Mouse (Mus musculus) heart, postnatal 10 days (tissue): ENCODE measurements at regions not wholly inside any gene's neighbourhood (a gene's known extent, or its start where the extent isn't known, plus 50 kb on each side); places are given as distances from the start of the nearest gene placed in this dataset.

ENCODE experiments used
- DNase-seq, 2 experiments: peaks; one replicate each; pipeline ENCODE4 v3.0.0; 2021
- intact Hi-C: fragments of 180-260 bp; cut with DNase I; formaldehyde crosslinking; loops from one replicate; pipeline ENCODE4 v1.15.1; 2025

DNA sequence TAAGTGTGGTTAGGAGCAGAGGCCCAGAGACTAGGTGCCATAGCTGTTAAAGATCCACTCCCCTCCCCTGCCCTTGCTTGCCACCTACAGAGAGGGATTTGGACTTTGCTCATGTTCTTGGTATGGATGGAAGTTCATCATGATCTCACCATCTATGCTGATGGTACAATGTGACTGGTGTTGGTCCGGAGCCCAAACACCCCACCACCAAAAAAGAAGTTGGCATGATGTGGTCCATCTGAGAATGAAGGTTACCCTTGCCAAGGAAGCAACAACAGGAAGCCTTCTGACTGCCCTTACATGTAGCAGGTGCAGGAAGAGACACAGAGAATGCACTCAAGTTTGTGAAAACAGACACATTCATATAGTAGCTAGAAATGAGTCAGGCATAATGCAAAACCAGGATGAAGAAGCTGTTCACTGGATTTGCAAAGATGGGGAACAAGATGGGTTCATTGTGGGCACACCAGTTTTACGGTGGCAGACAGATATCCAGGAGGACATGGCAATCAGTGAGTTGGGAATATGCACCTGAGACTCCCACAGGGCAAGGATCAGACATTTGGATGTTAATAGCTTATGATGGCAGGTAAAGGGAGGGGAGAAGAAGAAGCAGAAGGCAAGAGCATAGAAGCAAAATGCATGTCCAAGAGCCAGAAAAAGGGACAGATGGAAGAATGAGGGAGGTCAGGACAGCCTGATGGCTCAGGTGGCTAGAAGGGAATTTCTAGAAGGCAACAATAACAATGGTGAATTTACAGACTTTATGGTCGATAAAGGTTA lies 420.8 kb downstream of the Prdm2 start:
- no peak for DNase-seq
- intact Hi-C loops, result no loop called here

DNA sequence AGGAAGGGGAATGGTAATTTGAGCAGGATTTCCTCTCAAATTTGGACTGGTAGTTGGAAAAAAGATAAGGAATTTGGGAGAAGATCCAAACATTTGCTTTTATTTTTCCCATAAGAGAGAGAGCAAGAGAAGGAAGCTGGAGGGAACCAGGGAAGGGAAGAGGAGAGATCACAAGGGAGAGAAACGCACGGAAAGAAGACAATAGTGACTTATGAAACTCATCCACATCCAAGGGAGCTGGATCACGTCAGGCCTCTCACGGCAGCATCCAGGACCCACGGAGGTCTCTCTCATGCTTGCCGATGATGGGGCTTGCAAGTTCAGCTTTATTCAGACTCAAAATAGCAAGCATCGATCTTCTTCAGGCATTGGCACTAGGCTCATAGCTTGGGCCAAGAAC lies 423.7 kb downstream of the Prdm2 start:
- intact Hi-C loops, result no loop called here
- no peak for DNase-seq

DNA sequence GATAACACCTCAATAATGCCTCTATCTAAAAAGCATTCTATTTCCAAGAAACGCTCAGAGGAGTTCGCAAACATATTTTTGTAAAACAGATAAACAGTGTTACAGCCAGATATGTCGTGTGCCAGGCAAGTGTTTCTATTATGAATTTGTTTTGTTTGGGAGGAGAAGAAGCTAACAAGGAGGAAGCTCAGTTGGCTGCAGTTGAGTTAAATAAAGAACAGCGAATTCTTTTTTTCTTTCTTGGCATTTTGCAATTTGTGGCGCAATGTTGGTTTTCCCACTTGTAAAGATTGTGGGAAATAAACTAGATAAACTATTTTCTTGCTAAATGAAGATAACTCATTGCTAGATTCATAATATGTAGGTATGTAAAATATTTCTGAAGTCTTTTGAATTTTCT lies 427.4 kb downstream of the Prdm2 start:
- DNase-seq, result no peak
- intact Hi-C loops, result no loop called here

DNA sequence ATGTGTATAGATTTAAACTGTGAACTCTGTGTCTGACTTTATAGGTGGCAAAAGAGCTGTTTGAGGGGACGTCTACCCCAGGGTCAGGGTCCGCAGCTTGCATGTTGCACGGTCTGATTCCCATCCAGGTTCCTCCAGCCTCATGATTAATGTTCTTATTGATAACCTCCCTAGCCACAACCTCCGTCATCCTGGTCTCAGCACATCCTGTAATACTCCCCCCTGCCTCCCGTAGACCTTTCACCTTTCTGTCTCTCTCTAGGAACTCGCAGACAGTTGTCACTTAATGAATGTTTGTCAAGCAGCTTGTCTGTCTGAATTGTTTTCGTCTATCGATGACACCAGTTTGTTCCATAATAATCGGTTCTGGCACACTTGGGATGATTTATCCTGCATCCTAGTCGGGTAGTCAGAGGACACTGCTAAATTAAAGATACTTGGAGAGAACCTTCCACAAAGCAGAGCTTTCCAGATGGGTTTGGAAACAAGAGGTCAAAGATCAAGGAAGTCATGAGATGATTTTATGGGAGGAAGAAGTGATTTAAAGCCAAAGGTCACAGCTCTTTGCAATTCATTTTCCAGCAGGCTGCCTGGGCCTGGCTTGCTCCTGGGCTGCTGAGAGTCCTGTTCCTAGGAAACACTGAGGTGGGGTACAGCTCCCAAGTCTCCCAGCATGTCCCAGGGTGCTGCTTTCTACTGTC lies 435.9 kb downstream of the Prdm2 start:
- intact Hi-C loops, result no loop called here
- no peak for DNase-seq

DNA sequence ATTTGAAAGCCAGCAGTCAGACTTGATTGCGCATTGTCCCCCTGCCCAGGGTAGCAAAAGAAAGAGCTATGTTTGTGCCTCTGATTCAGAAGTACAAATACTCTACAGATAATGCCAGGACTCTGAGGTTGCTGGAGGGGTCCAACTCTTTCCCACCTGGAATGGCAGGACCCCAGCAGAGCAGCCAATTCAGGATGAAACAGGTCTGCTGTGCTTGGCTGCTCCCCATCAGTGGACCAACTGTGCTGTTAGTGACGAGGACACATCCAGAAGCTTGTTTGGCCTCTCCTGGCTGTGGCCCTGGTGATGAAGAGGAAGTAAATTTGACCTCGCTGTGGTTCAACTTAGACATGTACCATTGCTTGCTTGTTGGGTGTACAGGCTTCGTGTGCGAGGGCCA lies 437.8 kb downstream of the Prdm2 start:
- no peak for DNase-seq
- intact Hi-C loops, result no loop called here

DNA sequence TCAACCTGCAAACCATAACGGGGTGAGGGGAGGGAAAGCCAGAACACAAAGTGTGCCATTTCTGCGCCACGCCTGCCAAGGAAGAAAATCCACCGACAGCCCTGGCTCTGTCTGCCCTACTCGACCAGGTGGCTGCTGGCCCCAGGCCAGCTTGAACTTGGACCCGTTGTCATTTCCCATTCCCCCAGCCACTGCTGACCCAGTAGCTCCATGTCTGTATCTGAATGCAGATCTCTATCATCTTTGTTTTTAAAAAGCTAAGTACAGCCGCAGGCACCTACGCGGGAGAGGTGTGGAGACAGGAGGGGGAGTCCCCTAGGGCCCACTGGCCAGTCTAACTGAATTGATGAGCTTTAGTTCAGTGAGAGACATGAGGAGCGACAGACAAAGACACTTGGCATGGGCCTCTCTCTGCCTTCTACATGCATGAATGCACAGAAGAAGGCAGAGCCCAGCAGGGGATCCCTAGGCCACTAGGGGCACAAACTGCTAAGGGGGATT lies 439.1 kb downstream of the Prdm2 start:
- intact Hi-C loops, result no loop called here
- no peak for DNase-seq

DNA sequence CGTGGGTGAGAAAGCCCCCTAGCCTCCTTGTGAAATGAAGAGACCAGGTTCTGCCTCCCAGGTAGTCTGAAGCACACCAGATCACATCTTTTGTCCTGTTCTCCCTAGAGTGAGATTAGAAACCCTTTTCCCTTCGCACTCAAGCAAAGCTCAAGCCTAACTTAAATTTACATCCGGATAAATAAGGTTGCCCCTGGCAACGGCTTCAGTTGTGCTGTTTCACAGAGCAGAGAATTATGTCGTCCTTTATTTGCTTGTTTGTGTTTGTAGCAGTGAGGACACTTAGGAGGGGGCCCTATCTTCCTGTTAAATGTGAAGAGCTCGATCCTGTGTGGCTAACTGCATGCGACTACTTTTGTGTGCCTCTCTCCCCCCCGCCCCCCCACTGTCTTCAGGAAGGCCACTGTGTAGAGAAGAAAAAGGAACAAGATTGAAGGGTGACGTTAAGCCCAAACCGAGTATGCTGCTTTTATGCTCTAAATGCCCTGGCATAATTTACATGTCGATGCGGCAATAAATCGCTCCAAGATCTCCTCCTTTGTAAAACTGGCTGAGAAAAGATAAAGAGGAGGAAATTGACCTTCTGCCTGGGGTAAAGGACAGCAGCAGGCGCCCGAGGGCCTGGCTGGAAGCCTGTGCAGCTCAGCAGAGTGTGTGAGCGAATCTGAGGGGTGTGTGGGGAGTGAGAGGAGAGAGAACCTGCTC lies 439.9 kb downstream of the Prdm2 start:
- DNase-seq, result peak; percentile 16 to 18
- intact Hi-C loops, result no loop called here

DNA sequence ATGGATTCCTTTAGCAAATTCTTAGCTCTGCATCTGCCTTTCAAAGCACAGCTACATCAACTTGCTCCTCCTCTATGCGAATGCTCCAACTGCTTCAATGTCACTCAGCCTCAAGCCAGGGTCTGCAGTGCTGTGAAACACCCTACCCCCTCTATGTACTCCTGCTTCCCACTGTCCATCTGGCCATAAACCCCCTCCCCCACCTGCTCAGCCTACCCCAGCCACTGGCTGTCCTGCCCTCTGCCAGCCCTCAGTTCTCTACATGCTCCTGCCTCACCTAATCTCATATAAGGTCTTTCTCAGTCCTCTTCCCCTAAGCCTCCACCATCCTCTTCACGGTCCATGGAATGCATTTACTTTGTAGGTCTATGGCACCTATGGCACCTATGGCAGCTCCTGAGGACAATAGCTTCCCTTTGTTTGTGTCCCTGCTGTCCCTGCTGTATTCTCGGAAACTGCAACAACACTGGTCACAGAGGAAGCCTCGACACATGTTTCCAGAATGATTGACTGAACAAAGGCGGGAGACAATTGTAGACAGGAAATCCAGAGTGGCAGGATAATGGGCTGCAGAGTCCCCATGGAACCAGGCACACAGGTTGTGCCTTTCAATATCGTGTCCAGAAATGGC lies 441.2 kb downstream of the Prdm2 start:
- intact Hi-C loops, result no loop called here
- DNase-seq, result no peak

DNA sequence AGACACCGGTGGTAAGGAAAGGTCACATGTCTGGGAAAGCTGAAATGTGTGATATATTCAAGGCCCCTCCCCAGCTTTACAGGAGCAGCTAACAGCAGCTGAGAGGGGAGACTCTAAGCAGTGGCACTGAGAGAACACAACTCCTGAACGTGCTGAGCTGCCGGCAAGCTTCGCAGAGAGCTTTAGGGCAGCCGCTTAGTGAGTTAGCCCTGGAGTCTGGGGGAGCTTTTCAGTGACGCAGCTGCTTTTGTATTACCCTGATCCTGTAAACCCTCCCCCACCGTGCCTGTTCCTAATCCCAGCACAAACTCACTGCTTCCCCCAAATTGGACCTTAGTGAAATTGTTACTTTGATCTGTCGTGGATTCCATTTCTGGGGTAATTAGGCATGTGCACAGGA lies 442.6 kb downstream of the Prdm2 start:
- intact Hi-C loops, result no loop called here
- no peak for DNase-seq

DNA sequence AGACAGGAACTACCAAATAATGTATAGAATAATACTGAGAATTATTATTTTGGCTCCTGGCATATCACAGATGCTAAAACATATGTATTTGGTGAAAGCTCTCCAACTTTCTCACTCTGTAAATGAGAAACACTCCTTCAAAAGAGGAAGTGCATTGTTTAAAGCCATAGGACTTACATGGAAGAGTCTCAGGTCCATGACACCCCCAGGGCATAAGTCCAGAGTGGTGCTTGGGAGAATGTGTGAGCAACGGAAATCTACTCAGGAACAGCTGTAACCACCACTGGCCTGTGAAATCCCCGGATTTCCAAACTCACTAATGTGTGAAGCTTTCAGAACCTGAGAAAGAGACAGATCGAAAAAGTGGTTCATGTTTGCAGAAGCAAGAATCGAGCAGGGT lies 445.1 kb downstream of the Prdm2 start:
- intact Hi-C loops, result no loop called here
- DNase-seq, result no peak

DNA sequence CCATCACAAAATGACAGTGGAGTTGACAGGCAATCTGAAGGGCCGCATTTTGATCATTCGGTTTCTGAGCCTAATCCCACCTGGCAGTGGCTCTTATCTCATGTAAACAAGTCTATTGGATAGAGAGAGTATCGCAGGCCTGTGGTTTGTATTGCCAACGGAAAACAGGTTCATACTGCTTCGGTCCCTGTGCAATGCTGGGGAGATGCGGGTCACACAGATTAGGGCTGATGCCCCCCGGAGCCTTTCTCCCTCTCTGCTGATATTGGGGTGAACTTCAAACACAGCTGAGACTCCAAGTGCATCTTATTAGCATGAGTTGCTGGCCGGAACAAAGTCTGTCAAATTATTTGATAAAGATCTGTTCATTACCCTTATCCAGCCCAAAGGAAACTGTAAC lies 451.2 kb downstream of the Prdm2 start:
- DNase-seq, result no peak
- intact Hi-C loops, result no loop called here

DNA sequence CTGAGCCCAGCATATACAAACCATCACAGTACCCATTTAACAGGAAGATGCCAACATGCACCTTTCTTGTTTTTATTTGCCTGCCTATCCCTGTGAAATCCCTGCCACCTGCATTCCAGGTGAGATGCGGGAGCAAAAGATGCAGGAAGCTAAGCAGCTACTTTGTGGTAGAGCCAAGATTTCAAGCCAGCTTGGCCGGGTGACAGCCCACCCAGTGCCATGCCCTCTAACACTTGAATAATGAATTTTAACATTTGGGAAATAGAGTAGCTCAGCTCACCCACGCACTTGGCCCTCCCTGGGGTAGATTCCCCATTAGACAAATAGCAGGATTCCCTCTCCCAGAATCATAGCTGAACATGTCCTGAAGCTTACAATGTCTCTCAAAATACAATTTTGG lies 454.7 kb downstream of the Prdm2 start:
- DNase-seq, result no peak
- intact Hi-C loops, result no loop called here

DNA sequence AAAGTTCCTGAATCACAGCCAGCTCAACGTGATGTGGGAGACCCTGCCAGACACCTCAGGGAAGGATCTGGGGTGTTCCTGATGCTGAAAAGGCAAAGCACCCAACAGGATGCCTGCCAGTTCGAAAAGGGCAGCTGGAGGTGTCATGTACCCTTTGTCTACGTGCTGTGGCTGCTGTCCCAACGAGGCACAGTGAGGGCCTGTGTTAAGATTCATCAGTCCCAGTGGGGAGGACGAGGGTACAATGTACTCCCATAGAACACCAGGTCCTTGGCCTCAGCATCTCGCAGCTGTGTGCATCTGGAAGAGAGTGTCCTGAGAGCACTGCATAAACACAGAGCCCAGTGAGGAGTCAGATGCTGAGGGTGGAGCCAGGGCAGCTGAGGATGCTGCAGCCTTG lies 456.5 kb downstream of the Prdm2 start:
- peak; percentile 69 to 81 for DNase-seq
- intact Hi-C loops, result no loop called here

DNA sequence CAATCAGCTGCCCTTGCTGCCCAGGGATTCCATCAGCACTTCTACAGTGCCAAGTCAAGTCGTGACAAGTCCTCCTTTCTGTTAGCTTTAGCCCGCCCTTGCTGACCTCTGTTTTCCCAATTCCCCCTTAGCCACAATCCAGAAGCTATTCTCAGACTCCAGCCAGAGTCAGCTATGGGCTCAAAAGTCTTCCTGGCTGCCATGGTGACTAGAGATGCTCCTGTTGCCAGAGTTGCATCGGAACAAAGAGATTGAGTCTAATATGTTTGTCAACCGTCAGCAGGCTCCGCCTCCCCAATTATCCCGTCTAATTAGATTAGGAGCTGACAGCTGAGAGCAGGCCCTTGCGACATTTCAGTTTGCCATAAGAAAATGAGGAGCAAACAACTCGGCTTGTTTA lies 462.9 kb downstream of the Prdm2 start:
- intact Hi-C loops, result no loop called here

DNA sequence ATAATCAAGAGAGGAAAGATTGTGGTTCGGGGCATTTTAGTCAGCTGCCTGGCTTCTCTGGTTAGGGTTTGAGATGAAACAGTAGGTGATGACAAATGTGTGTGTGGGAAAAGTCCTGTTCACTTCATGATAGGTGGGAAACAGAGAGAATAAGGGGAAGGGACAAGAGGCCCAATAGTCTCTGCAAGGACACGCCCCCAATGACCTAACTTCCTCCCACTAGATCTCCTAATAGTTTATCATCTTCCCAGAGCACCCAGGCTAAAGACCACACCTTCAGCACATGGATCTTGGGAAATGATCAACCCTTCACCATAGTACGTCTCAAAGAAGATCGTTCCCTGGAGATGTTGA lies 484.3 kb upstream of the Kazn start:
- peak in 1 of 2 experiments; percentile 1 for DNase-seq
- intact Hi-C loops, result no loop called here

More for the DNA sequence above, 462.9 kb downstream of the Prdm2 start:
- DNase-seq, result no peak

DNA sequence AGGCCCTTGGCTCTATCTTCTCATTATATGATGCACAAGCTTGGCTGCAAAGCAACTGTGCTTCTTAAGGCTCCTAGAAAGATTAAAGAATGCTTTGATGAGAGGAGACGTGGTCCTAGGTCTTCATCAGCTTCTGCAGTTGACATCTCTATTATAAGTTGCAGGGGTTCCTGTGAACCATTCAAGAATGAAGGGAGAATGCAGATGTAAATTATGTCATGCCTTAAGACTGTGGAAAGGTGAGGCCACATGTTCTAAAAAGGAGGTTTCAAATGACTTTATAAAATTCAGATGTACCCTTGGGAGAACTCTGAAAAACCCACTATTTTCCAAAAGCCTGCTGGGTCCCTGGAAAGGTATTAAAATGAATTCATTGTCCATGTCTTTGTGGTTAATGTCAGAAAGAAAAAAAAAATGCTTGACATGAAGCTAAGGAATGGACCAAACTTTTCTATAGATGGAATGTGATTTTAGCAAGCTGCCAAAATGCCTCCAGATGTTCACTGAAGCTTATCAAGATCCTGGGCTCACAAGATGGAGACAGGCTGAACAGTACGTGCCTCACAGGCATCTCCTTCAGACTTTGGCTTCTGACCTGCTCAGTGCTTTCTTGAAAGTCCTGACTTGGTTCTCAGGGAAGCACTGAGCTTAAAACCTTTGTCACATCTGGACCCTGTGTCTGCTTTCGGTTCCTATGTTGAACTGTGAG lies 483.8 kb upstream of the Kazn start:
- intact Hi-C loops, result no loop called here
- peak in 1 of 2 experiments; percentile 10 for DNase-seq

DNA sequence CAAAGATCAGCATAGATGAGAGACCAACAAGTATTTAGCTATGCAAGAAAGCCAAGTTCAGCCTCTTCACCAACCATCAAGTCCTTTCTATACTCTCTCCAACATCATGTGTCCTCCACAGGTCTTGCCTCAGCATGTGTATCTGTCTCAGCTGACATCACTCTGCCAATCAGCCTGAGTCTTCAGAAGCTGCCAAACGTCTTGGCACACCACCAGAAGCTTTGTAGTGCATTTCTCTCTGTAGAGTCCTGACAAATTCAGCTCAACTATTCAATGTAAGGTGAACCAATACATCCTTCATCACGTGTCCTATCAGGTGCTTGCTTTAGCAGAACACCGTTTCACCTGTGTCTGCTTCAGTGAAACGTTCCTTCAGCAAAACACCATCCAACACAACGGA lies 462.4 kb upstream of the Kazn start:
- intact Hi-C loops, result no loop called here
- no peak for DNase-seq

DNA sequence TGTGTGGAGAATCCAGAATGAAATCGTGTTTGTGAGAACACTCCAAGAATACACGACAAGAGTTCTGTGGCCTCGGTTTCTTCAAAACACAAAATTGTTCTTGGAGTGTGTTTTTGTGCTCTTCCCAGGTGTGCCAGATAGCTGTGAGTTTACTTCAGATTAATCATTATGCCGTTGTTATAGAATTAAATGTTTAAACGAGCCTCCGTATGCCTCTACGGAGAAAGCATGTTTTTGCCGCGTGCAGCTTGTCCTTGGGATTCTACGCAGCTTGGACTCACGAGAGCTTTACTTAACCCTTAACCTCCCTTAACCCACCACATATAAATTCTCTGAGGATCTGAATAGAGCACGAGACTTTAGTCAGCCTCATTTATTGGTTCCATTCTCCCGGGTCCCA lies 455.7 kb upstream of the Kazn start:
- DNase-seq, result no peak
- intact Hi-C loops, result no loop called here

DNA sequence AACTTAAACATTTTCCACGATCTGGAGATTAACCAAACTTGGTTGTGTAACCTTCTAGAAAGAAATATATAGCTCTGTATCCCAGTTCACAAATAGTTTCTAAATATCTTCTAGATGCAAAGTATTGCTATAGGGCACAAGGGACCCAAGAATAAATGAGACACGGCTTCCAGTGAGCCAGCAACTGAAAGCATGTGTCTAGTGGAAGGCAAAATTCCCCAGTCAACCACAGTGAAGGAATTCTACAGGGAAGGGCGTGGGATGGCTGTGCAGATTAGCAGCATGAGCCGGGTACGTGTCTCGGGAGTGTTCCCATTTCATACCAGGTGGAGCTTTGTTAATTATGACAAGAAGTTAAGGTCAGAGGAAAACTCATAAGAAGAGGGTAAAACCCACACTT lies 449.0 kb upstream of the Kazn start:
- intact Hi-C loops, result no loop called here
- no peak for DNase-seq

DNA sequence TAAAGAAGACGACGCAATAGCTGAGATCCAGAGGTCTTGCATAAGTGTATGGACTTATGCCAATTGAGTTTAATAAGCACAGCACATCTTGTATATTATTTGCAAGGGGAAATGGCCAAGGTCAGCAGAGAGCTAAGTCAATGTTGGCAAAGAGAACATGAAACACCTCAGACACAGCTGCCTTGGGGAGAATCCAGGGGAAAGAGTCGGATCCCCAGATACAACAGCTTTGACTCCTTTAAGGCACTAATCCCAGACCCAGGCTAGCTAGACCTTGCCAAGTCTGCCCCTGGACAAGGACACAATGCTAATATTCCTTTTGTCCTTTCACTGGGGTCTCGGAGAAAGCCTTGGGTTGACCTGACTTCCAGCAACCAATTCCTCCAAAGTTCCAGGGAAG lies 438.2 kb upstream of the Kazn start:
- intact Hi-C loops, result no loop called here
- peak in 1 of 2 experiments; percentile 25 for DNase-seq
